Mouse (Mus musculus): ENCODE measurements around the gene Mpo. TPM values are rescaled to one million over a fixed set of nuclear protein-coding genes. Genes with fewer than 3 reads are reported as not detected.

Mpo gene
- total RNA-seq, 2 experiments from 2014 or later, result not detected

DNA sequence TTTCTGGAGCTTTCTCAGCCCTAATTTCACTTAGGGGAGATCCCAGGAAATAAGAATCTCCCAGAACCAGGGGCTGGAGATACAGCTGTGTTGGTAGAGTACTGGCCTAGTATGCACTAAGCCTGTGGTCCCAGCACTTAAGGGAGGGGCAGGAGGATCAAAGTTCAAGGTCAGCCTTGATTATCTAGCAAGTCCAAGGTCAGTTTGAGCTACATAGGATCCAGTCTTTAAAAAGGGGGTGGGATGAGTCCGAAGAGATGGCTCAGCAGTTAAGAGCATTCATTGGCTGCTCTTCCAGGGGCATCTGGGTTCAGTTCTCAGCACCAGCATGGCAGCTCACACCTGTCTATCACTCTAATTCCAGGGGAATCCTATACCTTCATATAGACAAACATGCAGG, 41.1 kb upstream of the Mpo start:
- DNase-seq (ENCODE audit: low spot score in 2 of 2), result no peak
- TF ChIP-seq CTCF (conservative IDR thresholded peaks at IDR 0.05), result no peak
- Histone ChIP-seq H3K27ac (no peak overlapping the region), H3K4me3 (no peak overlapping the region)

DNA sequence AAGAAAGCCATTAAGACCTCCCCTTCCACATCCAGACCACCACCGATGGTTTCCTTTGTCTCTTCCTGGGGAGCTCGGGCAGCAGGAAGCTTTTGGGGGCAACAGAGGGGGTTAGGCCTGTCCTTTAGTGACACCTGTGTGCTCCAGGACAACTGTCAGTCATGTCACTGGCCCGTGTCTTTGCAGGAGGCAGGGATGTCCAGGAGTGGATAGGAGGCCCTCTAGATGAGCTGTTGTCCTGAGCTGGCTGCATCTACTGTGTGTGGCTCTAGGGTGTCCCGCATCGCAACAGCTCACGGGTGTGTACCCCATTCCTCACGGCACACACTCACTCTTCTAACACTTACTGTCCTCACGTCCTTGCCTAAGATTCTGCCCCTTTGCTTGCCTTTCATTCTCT, 40.1 kb upstream of the Mpo start:
- Histone ChIP-seq H3K4me3 (no peak overlapping the region), H3K27ac (no peak overlapping the region)
- no peak for TF ChIP-seq CTCF (conservative IDR thresholded peaks at IDR 0.05)
- no peak for DNase-seq (ENCODE audit: low spot score in 2 of 2)

DNA sequence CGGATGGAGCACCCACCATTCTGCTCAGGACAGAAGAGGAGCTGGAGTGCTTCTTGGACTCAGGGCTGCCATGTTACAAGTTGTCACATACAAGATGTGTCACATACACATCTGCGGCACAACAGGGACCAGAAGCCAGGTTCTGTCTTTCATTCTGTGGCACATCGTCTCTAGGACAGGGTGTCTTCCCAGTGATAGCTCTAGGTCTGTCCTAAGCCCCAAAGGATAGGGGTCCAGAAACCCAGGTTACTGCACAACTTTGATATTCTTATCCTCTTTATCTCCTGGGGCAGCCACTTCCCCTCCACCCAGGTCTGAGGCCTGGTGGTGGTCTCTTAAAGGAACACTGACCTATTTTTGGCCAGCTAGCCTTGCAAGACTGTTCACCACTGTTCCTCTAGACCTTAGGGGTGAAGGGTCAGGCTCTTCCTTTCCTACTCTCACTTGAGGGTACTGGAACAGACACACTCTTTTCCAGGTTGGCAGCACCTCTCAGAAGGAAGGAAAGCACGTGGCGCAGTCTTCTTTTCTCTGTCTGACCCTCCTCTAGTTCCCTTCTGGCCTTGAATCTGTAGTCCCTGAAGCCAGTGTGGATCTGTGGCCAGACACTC, 39.4 kb upstream of the Mpo start:
- no peak for TF ChIP-seq CTCF (conservative IDR thresholded peaks at IDR 0.05)
- no peak overlapping the region for H3K27ac ChIP-seq
- no peak for DNase-seq (ENCODE audit: low spot score in 2 of 2)
- no peak overlapping the region for H3K4me3 ChIP-seq

DNA sequence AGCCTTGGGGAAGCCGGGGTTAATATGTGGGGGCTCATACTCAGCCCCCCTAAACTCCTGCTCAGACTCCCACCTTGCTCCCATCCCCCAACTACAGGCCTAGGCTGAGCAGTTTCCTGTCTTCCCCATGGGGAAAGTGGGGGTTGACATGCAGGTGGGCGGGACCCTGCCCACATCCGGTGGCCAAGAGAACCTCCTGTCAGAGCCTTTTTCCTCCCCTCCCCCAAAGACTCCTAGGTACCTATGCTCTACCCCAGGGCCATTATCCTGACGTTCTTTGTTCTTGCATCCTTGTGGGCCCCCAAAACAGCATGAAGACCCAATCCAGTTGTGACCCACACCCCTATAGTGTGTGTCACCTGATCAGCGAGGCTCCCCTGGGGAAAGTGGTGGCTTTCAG, 38.8 kb upstream of the Mpo start:
- no peak for DNase-seq (ENCODE audit: low spot score in 2 of 2)
- H3K4me3 ChIP-seq, result no peak overlapping the region
- no peak overlapping the region for H3K27ac ChIP-seq
- no peak for TF ChIP-seq CTCF (conservative IDR thresholded peaks at IDR 0.05)

DNA sequence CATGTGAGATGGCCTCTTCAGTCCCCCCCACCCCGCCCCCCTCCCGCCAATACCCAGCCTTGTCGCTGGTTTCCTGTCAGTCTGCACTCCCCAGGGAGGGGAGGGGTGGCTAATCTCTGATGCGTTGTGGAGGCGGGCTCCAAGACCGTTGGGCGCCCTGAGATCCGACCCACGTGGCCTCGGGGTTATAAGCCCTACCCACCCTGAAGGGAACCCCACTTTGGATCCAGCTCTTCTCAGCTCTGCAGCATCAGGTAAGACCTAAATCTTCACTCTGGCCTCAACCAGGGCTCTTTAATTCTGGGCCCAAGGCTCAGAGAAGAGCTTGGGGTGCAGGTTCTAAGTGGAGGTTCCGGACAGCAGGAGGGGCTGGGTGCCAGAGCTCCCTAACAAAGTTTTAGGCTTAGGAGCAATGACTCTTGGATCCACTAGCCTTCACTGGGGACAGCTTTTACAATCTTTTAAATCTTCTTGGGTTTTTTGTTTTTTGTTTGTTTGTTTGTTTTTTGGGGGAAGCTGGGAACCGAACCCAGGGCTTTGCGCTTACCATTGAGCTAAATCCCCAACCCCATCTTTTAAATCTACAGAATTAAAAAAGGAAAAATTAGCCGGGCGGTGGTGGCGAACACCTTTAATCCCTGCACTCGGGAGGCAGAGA, 37.9 kb upstream of the Mpo start:
- no peak for TF ChIP-seq CTCF (conservative IDR thresholded peaks at IDR 0.05)
- peak overlapping the region; percentile 15; the same call in 1 of the 2 replicates for H3K4me3 ChIP-seq
- H3K27ac ChIP-seq, result no peak overlapping the region
- no peak for DNase-seq (ENCODE audit: low spot score in 2 of 2)

DNA sequence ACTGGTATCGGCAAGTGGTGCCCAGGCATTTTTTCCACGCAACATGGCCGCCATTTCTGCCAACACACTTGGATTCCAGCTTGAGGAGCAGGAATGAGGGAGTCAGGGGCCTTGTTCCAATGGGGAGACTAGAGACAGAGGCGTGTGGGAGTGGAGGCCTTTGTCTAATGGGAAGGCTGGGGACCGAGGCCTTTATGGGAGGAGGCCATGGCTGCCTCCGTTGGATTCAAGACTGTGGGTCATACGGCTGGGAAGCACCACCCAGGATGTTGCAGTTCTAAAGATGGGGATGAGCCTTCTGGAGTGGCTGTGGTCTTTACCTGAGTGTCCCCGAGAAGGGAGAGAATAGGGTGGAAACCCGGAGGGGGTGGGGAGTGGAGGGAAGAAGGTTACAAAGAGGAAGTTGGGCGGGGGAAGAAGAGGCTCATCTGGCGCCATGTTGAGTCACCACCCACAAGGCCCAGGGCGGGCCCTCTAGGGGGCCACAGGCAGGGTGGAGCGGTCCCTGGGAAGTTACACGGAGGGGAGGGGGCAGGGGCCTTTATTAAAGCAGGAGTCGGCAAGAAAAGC, 37.0 kb upstream of the Mpo start:
- no peak for TF ChIP-seq CTCF (conservative IDR thresholded peaks at IDR 0.05)
- no peak for DNase-seq (ENCODE audit: low spot score in 2 of 2)
- Histone ChIP-seq H3K4me3 (no peak overlapping the region), H3K27ac (no peak overlapping the region)

DNA sequence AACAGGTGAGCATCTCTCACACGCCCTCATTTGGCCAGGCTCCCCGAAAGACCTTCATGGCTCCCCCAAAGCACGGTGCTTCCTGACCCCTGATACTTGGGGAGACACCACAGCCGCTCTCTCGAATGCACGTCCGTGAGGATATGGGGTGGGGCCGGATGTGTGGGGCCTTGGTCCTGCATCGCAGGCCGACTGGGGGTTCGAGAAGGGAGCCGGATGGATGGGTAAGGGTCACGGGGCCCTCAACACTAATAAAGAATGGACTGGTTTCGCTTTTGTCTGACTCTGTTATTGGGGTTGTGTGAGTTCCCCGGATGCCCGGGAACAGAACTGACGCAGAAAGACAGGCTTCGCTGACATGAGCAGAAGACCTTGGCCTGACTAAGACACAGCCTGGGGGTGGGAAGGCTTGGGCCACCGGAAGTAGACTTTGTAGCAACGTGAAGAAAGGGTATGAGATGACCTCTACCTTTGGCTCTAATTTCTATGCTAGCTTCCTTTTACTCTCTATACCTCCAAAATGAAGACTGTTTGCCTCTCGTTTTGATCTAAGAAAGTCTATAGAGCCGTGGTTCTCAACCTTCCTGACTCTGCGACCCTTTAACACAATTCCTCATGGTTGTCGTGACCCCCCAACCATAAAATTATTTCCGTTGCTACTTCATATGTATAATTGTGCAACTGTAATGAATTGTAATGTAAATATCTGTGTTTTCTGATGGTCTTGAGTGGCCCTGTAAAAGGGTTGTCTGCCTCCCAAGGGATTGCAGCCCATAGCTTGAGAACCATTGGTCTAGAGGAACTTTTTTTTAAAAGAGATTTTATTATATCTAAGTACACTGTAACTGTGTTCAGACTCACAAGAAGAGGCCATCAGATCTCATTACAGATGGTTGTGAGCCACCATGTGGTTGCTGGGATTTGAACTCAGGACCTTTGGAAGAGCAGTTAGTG, 36.1 kb upstream of the Mpo start:
- no peak for DNase-seq (ENCODE audit: low spot score in 2 of 2)
- no peak for TF ChIP-seq CTCF (conservative IDR thresholded peaks at IDR 0.05)
- H3K27ac ChIP-seq, result no peak overlapping the region
- H3K4me3 ChIP-seq, result no peak overlapping the region; the same call in 1 of the 2 replicates

DNA sequence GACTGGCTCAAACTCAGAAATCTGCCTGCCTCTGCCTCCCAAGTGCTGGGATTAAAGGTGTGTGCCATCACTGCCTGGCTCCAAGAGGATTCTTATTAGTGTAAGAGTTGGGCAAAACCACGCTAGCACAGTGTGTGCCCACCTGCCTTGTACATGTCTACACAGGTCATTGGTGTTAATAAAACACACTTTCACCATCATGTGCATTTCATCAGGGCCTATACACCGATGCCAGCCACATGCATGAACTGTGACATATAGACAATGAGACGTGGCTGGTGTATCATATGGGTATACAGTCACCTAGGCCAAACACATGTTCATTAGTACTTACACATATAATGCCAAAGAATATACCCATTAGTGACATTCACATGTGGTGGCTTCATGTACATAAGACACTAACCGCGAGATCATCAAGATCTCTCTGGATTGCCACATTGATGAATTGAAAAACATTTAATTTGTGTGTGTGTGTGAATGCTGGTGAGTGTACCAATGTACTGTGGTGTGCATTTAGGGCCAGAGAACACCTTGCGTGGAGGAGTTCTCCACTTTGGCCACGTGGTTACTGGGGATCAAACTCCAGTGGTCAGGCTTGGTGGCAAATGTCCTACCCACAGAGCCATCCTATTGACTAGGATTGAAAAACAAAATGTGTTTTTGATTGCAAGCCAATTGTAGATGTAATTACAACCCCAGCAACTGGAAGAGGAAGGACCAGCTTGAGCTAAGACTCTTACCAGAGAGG, 35.0 kb upstream of the Mpo start:
- no peak for TF ChIP-seq CTCF (conservative IDR thresholded peaks at IDR 0.05)
- Histone ChIP-seq H3K27ac (no peak overlapping the region), H3K4me3 (no peak overlapping the region)
- DNase-seq (ENCODE audit: low spot score in 2 of 2), result no peak

DNA sequence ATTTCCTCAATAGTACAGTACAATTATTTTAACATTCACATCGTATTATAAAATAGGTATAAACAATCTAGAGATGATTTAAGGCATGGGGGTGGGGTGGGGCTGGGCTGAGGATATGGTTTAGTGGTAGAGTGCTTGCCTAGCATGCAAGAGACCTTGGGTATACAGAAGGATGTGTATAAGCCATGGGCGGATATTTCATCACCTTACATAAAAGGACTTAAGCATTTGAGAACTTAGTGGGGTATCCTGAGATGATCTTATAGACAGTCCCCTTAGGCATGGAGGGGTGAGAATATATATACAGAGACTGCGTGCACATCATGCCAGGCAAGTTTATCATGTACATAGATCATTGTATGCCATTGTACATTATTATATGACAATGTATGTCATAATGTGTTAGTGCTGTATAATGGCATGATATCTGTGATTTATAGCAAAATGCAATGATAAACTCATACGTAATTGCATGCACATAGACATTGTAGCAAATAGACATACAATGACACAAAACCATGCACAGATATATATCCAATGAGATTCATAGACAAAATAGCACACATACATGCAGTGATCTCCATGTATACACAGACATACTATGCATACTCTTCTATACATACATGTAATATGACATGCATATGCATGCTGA, 34.3 kb upstream of the Mpo start:
- no peak for TF ChIP-seq CTCF (conservative IDR thresholded peaks at IDR 0.05)
- H3K4me3 ChIP-seq, result no peak overlapping the region
- peak overlapping the region; percentile 98; the same call in 1 of the 2 replicates for H3K27ac ChIP-seq
- DNase-seq (ENCODE audit: low spot score in 2 of 2), result no peak

DNA sequence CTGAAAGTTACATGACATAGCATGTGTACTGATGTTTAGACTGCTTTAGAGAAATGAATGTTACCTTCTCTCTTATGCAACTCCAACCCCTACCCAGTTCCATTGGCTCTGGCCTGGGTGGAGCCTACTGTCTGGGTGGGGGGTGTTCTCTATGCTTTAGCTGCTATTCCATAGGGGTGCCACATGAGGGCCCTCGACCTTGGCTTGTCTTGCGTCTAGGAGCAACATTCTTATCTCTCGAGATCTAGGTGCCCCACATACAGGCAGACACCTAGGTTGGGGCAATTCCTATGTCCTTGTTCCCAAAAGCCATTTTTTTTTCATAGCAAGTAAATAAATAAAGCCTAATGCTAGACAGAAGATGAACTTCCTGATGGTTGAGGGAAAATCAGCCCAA, 33.8 kb upstream of the Mpo start:
- peak overlapping the region; percentile 67; the same call in 1 of the 2 replicates for H3K4me3 ChIP-seq
- H3K27ac ChIP-seq, result peak overlapping the region; percentile 98
- peak; percentile 57 to 65 for DNase-seq (ENCODE audit: low spot score in 2 of 2)
- peak; percentile 74 for TF ChIP-seq CTCF (conservative IDR thresholded peaks at IDR 0.05)

DNA sequence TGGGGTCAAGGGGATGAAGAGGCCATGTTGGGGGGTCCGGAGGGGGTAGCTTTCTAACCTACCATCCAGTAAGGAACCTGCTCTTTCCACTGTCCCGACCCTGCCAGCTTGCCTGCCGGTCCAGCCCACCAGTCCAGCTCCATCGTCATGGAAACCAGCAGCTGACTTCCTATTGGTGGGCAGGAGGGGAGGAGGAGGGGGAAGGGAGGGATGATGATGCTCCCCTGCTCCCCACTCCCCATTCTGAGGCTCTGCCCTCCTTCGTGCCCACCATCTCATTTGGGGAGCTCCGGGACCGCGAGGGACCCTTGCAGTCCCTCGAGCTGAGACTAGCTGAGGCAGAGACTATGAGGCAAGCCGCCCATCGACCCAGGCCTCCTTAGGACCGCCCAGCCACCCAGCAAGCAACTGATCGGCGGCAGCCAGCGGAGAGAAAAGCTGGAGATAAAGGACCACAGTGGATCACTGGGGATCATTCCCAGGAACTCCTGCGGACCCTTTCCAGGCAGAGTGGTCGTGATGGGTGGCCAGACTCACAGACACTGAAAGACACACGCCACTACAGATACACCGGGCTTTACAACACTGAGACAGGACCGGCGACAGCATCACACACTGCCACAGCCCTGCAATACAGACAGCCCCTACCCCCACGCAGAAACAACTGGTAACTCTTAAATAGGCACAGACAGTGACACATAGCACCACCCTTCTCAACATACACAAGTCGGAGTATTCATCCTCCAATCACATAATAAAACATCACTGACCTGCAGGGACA, 32.9 kb upstream of the Mpo start, which contains the start of gene Tspoap1:
Gene Tspoap1 (plus strand): TSS at position 241 of the 781 bp plus-strand sequence.
- peak; percentile 78 to 86 for DNase-seq (ENCODE audit: low spot score in 2 of 2)
- H3K4me3 ChIP-seq, result peak within 1 kb of the TSS; percentile 67
- no peak for TF ChIP-seq CTCF (conservative IDR thresholded peaks at IDR 0.05)

More for the DNA sequence above, 32.9 kb upstream of the Mpo start, which contains the start of gene Tspoap1:
- H3K27ac ChIP-seq, result peak within 1 kb of the TSS; percentile 98
